Mouse (Mus musculus) neural tube, embryonic 14.5 days (tissue): ENCODE measurements at regions not wholly inside any gene's neighbourhood (a gene's known extent, or its start where the extent isn't known, plus 50 kb on each side); places are given as distances from the start of the nearest gene placed in this dataset.

Experiments used
- ATAC-seq: fragments of 200-750 bp; cut with Nextera tagmentation; 2 replicates; pipeline ENCODE4 v1.8.0; 2017; ENCODE audit warnings: low read depth, mild to moderate bottlenecking, moderate TSS enrichment, moderate library complexity
- H3K27ac ChIP-seq: fragments of 300-500 bp; sonication (generic); 2 replicates; pipeline ENCODE4 v1.5.1; 2014; ENCODE audit warnings: low read depth, mild to moderate bottlenecking, control low read depth, low read length, moderate library complexity, mixed read lengths
- H3K27me3 ChIP-seq: fragments of 300-500 bp; sonication (generic); 2 replicates; pipeline ENCODE4 v1.6.1; 2014; ENCODE audit warnings: low read length; ENCODE audit not compliant: control insufficient read depth, insufficient read depth
- H3K36me3 ChIP-seq: fragments of 300-500 bp; sonication (generic); 2 replicates; pipeline ENCODE4 v1.6.1; 2014; ENCODE audit warnings: low read length, mixed read lengths; ENCODE audit not compliant: control insufficient read depth, insufficient read depth
- H3K4me1 ChIP-seq: fragments of 300-500 bp; sonication (generic); 2 replicates; pipeline ENCODE4 v1.6.1; 2014; ENCODE audit warnings: low read length; ENCODE audit not compliant: control insufficient read depth, insufficient read depth
- H3K4me2 ChIP-seq: fragments of 300-500 bp; sonication (generic); 2 replicates; pipeline ENCODE4 v1.6.1; 2014; ENCODE audit warnings: mild to moderate bottlenecking, low read depth, low read length, control low read depth
- H3K4me3 ChIP-seq: fragments of 300-500 bp; sonication (generic); 2 replicates; pipeline ENCODE4 v1.5.1; 2014; ENCODE audit warnings: low read depth, low read length, control low read depth, mixed read lengths
- H3K9ac ChIP-seq: fragments of 300-500 bp; sonication (generic); replicated peaks from 2 replicates; pipeline ENCODE4 v1.6.1; 2014; ENCODE audit warnings: low read depth, mild to moderate bottlenecking, control low read depth, low read length, mixed read lengths
- H3K9me3 ChIP-seq: fragments of 300-500 bp; sonication (generic); 2 replicates; pipeline ENCODE4 v1.6.1; 2016; ENCODE audit warnings: low read length; ENCODE audit not compliant: control insufficient read depth
- WGBS: fragments of 180-500 bp; shearing (Covaris S2); extraction: QIAGEN DNeasy Blood & Tissue Kit; methylation state at CpG from one replicate; pipeline ENCODE4 v1.1.7; 2014; 5-methylcytosine and 5-hydroxymethylcytosine counted together

GRCm38 (mm10) chr13:31503832-31504231 lies 52.1 kb upstream of the Foxq1 start:
- no peak for ATAC-seq
- Histone ChIP-seq H3K9ac (no peak overlapping the region), H3K4me3 (no peak overlapping the region), H3K4me1 (no peaks in the 10 kb centered on the region), H3K9me3 (no peaks in the 10 kb centered on the region), H3K27me3 (no peaks in the 10 kb centered on the region), H3K4me2 (no peak overlapping the region), H3K27ac (no peak overlapping the region), H3K36me3 (no peaks in the 10 kb centered on the region)
- WGBS: 90% methylated on average over 11 of the region's 11 CpGs

GRCm38 (mm10) chr13:31504316-31504715 lies 51.6 kb upstream of the Foxq1 start:
- H3K27ac ChIP-seq: no peak overlapping the region
- no peaks in the 10 kb centered on the region for H3K4me1 ChIP-seq
- no peaks in the 10 kb centered on the region for H3K27me3 ChIP-seq
- H3K4me3 ChIP-seq: no peak overlapping the region
- no peak overlapping the region for H3K4me2 ChIP-seq
- WGBS: 89% methylated on average over 6 of the region's 7 CpGs
- no peaks in the 10 kb centered on the region for H3K9me3 ChIP-seq
- ATAC-seq: no peak
- H3K9ac ChIP-seq: no peak overlapping the region
- H3K36me3 ChIP-seq: no peaks in the 10 kb centered on the region

- ATAC-seq: no peak
- WGBS: 93% methylated on average over 10 of the region's 10 CpGs
Observed at GRCm38 (mm10) chr13:31505386-31505785, 50.5 kb upstream of the Foxq1 start.

More at GRCm38 (mm10) chr13:31505386-31505785, 50.5 kb upstream of the Foxq1 start:
- Histone ChIP-seq H3K4me3 (no peak overlapping the region), H3K9me3 (no peaks in the 10 kb centered on the region), H3K36me3 (no peaks in the 10 kb centered on the region), H3K4me1 (no peaks in the 10 kb centered on the region), H3K9ac (no peak overlapping the region), H3K4me2 (no peak overlapping the region), H3K27me3 (no peaks in the 10 kb centered on the region), H3K27ac (no peak overlapping the region)
